Mouse (Mus musculus) heart, adult 2 months (tissue): ENCODE measurements around the gene Acp7. TPM values are rescaled to one million over a fixed set of nuclear protein-coding genes. Genes with fewer than 3 reads are reported as not detected.
"Not testable (repeated sequence)": the region's sequence is repeated elsewhere in the genome, so short reads cannot be mapped to it uniquely, and the experiment has no call there.

Experiments used
- DNase-seq, 2 experiments: peaks; one replicate each; pipeline ENCODE4 v3.0.0; 2021
- H3K27ac ChIP-seq: fragments of 200-600 bp; 2 replicates; pipeline ENCODE4 v1.8.1; 2022
- H3K27me3 ChIP-seq: fragments of 200-500 bp; 2 replicates; pipeline ENCODE4 v1.6.1; 2012; ENCODE audit warnings: mild to moderate bottlenecking, low read length, inconsistent platforms, mixed read lengths; ENCODE audit not compliant: control insufficient read depth, insufficient read depth
- H3K36me3 ChIP-seq: fragments of 200-500 bp; 2 replicates; pipeline ENCODE4 v1.6.1; 2012; ENCODE audit warnings: low read length, inconsistent platforms; ENCODE audit not compliant: control insufficient read depth, insufficient read depth
- H3K4me1 ChIP-seq: fragments of 200-500 bp; 2 replicates; pipeline ENCODE4 v1.6.1; 2011; ENCODE audit warnings: low read length; ENCODE audit not compliant: control insufficient read depth, insufficient read depth
- H3K4me3 ChIP-seq: fragments of 200-600 bp; 2 replicates; pipeline ENCODE4 v1.8.1; 2022
- H3K79me2 ChIP-seq: fragments of 200-500 bp; replicated peaks from 2 replicates; pipeline ENCODE4 v1.6.1; 2012; ENCODE audit warnings: mild to moderate bottlenecking, inconsistent platforms, low read length, moderate library complexity, mixed read lengths; ENCODE audit not compliant: control insufficient read depth, insufficient read depth
- H3K9ac ChIP-seq: fragments of 200-500 bp; 2 replicates; pipeline ENCODE4 v1.6.1; 2012; ENCODE audit warnings: low read depth, mild to moderate bottlenecking, control low read depth, inconsistent platforms, low read length, mixed read lengths
- CTCF ChIP-seq: fragments of 200-600 bp; IDR thresholded peaks from 2 replicates; pipeline ENCODE4 v1.8.1; 2022; ENCODE audit warnings: antibody characterized with exemption, mild to moderate bottlenecking, moderate library complexity
- EP300 ChIP-seq: fragments of 200-500 bp; IDR thresholded peaks from 2 replicates; pipeline ENCODE4 v1.6.1; 2011; ENCODE audit warnings: low read depth, low read length, control low read depth; ENCODE audit not compliant: insufficient read depth
- POLR2A ChIP-seq: fragments of 200-500 bp; IDR thresholded peaks from 2 replicates; pipeline ENCODE4 v1.6.1; 2011; ENCODE audit warnings: mild to moderate bottlenecking, low read depth, low read length, control low read depth; ENCODE audit not compliant: insufficient read depth
- WGBS: fragments of 180-500 bp; shearing (Covaris S2); methylation state at CpG from one replicate; pipeline ENCODE4 v1.1.7; 2018; 5-methylcytosine and 5-hydroxymethylcytosine counted together
- intact Hi-C: fragments of 180-260 bp; cut with DNase I; formaldehyde crosslinking; loops from one replicate; pipeline ENCODE4 v1.15.1; 2025
- polyA plus RNA-seq: library from polyadenylated mRNA; depleted of rRNA; stranded (reverse); fragments of >200 nt; gene quantifications from 2 replicates; pipeline ENCODE4 v1.2.3, GENCODE M21; 2012
- total RNA-seq, 2 experiments: library from RNA; stranded (reverse); gene quantifications; 2 replicates each; pipeline ENCODE4 v1.2.3; 2021

The Acp7 gene
- total and polyA plus RNA-seq, 3 experiments: 0.49 TPM; not detected in 2

DNA sequence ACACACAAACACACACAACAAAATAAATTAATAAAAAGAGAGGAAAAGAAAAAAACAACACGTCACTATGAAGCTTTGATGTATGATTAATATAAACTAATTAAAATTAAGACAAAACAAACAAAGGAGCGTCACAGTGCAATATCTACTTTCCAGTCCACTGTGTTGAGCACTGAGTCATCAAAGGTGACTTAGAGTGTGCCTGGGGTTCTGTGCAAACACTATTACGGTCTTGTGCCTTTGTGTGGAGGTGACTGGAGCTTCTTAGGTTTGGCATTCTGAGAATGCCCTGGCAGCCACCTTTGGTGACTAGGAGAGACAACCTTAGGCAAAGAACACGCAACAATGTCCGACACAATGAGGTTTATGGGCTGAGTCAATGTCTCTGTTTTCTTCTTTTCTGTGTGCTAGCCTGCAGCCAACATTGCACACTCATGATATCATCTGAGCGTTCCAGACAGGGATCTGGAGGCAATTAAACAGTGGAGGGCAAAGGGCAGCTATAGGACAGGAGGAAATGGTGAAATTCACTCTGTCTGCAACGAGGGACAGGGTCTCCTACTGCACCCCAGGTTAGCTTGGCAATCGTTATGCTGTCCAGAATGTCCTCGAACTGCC is 11.9 kb downstream of the Acp7 start:
- no peak overlapping the region for H3K9ac ChIP-seq
- H3K27ac ChIP-seq: no peak overlapping the region
- H3K36me3 ChIP-seq: no peaks in the 10 kb centered on the region
- intact Hi-C loops: no loop called here
- no peaks in the 10 kb centered on the region for H3K79me2 ChIP-seq
- H3K4me3 ChIP-seq: no peak overlapping the region
- no peaks in the 10 kb centered on the region for H3K4me1 ChIP-seq
- H3K27me3 ChIP-seq: no peaks in the 10 kb centered on the region
- DNase-seq: no peak
- 62% methylated on average over 9 of the region's 9 CpGs for WGBS
- TF ChIP-seq EP300 (no peak), POLR2A (no peak), CTCF (no peak)

DNA sequence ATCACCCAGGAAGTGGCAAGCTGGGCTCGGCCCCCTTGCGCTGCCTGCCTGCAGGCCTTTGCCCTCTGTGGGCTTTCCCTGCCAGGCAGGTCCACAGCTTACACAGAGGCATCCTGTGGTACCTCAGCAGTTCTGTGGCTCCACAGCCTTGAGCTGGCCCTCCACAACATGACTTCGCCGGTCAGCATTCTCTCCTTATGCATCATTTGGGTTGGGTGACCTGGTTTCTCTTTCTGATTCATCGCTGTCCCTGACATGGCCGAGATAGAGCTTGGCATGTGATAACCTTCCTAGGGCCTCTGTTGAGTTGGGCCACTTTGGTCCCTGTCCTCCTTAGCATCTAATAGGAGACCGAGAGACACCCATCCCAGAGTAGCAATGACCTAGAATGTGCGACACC is 25.2 kb downstream of the Acp7 start:
- DNase-seq: no peak
- no peak for TF ChIP-seq EP300
- no peak for TF ChIP-seq POLR2A
- no peak for TF ChIP-seq CTCF
- Histone ChIP-seq H3K27ac (no peak overlapping the region), H3K9ac (no peak overlapping the region), H3K4me1 (no peaks in the 10 kb centered on the region), H3K4me3 (no peak overlapping the region), H3K79me2 (no peaks in the 10 kb centered on the region), H3K27me3 (no peaks in the 10 kb centered on the region), H3K36me3 (no peaks in the 10 kb centered on the region)
- 83% methylated on average over 8 of the region's 8 CpGs for WGBS
- intact Hi-C loops: loop anchor here (10.0 kb wide), 1 partner anchor 119 kb away; no protein-coding TSS in a partner anchor

- 66% methylated on average over 2 of the region's 2 CpGs for WGBS
- intact Hi-C loops: loop anchor here (5.0 to 10.0 kb wide), 2 partner anchors 76 to 121 kb away; no protein-coding TSS in a partner anchor
These were observed 27.3 kb downstream of the Acp7 start for GRCm38 (mm10) chr7:28603788-28604187.

DNA sequence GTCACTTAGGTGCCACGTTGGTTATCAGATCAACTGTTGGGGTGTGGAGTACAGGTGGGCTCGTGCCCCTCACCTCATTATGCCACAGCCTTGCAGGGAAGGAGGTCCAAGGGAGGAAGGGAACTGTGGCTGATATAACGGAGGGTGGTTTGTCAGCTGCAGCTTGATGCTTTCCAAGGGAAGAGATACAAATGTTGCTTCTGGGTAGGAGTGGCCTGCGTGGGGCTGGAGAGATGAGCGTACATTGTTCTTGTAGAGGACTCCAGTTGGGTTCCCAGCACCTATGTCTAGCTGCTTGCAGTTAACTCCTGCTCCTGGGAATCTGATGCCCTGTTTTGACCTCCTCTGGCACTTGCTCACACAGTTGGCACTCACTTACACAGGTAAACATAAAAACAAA is 28.0 kb downstream of the Acp7 start:
- 73% methylated on average over 5 of the region's 5 CpGs for WGBS
- TF ChIP-seq POLR2A (no peak), EP300 (no peak), CTCF (no peak)
- intact Hi-C loops: loop anchor here (5.0 to 10.0 kb wide), 2 partner anchors 76 to 122 kb away; no protein-coding TSS in a partner anchor
- H3K4me1 ChIP-seq: no peaks in the 10 kb centered on the region
- H3K36me3 ChIP-seq: no peaks in the 10 kb centered on the region
- H3K27me3 ChIP-seq: no peaks in the 10 kb centered on the region
- no peak overlapping the region for H3K27ac ChIP-seq
- no peak overlapping the region for H3K9ac ChIP-seq
- no peak for DNase-seq
- H3K4me3 ChIP-seq: no peak overlapping the region
- H3K79me2 ChIP-seq: no peaks in the 10 kb centered on the region

More at GRCm38 (mm10) chr7:28603788-28604187, 27.3 kb downstream of the Acp7 start:
- not testable (repeated sequence) for H3K4me3 ChIP-seq, H3K79me2 ChIP-seq, H3K27me3 ChIP-seq, H3K27ac ChIP-seq, H3K4me1 ChIP-seq, DNase-seq, H3K9ac ChIP-seq, H3K36me3 ChIP-seq
- TF ChIP-seq CTCF: peak; percentile 19

DNA sequence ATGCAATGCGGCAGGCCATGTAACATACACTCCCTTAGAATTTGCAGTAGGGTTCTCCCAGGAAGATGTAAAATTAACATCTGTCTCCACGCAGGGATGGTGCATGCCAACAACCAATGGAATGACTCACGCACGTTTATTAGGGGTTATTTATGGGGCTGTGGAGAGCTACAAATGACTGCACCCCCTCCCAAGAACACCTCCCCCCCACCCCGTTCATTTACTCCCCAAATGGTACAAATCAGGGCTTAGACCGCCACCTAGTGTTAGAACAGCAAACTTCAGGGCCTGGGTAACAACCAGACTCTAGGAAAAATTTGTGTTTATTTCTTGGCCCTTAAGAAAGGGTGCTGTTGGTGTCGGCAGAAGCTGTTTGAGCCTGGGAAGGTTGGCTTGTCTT is 29.5 kb downstream of the Acp7 start:
- Histone ChIP-seq H3K9ac (no peak overlapping the region), H3K27me3 (no peaks in the 10 kb centered on the region), H3K4me3 (no peak overlapping the region), H3K36me3 (no peaks in the 10 kb centered on the region), H3K27ac (no peak overlapping the region), H3K4me1 (peaks cover 2% of the 10 kb centered on the region), H3K79me2 (no peaks in the 10 kb centered on the region)
- TF ChIP-seq EP300 (no peak), CTCF (peak; percentile 74), POLR2A (no peak)
- DNase-seq: no peak
- intact Hi-C loops: loop anchor here (1.0 to 10.0 kb wide), 5 partner anchors 33 to 155 kb away; no protein-coding TSS in a partner anchor
- 25% methylated on average over 7 of the region's 7 CpGs for WGBS

- Histone ChIP-seq H3K9ac (no peak overlapping the region), H3K4me3 (no peak overlapping the region), H3K36me3 (no peaks in the 10 kb centered on the region), H3K27me3 (no peaks in the 10 kb centered on the region), H3K27ac (no peak overlapping the region), H3K79me2 (no peaks in the 10 kb centered on the region), H3K4me1 (peaks cover 4% of the 10 kb centered on the region)
- DNase-seq: peak; percentile 58 to 75
- 7% methylated on average over 11 of the region's 11 CpGs for WGBS
- intact Hi-C loops: loop anchor here (1.0 to 10.0 kb wide), 5 partner anchors 33 to 155 kb away; no protein-coding TSS in a partner anchor
- TF ChIP-seq POLR2A: no peak
- TF ChIP-seq EP300: peak; percentile 77; the same call in 1 of the 2 replicates
- peak; percentile 89 for TF ChIP-seq CTCF
These were observed 30.1 kb downstream of the Acp7 start for GRCm38 (mm10) chr7:28601029-28601428.
